Mouse (Mus musculus) kidney, postnatal 0 days (tissue): ENCODE results near the gene Gucy1b1. TPM values are rescaled to one million over a fixed set of nuclear protein-coding genes. Genes with fewer than 3 reads are reported as not detected.
A peak's percentile ranks its signal among the peaks of the same experiment; 100 is the strongest.

Experiments used
- ATAC-seq: fragments of 200-750 bp; cut with Nextera tagmentation; replicated peaks from 2 replicates; pipeline ENCODE4 v1.8.0; 2017; ENCODE audit warnings: low read depth, moderate number of reproducible peaks, moderate TSS enrichment, moderate library complexity; ENCODE audit not compliant: low FRiP score
- DNase-seq: peaks from one replicate; pipeline ENCODE4 v3.0.0-alpha.2; 2016; ENCODE audit warnings: low spot score
- H3K27ac ChIP-seq: fragments of 300-500 bp; sonication (generic); 2 replicates; pipeline ENCODE4 v1.5.1; 2014; ENCODE audit warnings: mild to moderate bottlenecking
- H3K27me3 ChIP-seq: fragments of 300-500 bp; sonication (generic); 2 replicates; pipeline ENCODE4 v1.6.1; 2014; ENCODE audit warnings: low read length, mixed read lengths; ENCODE audit not compliant: insufficient read depth
- H3K36me3 ChIP-seq: fragments of 300-500 bp; sonication (generic); 2 replicates; pipeline ENCODE4 v1.6.1; 2014; ENCODE audit warnings: low read length, mixed read lengths; ENCODE audit not compliant: insufficient read depth
- H3K4me1 ChIP-seq: fragments of 300-500 bp; sonication (generic); replicated peaks from 2 replicates; pipeline ENCODE4 v1.6.1; 2014; ENCODE audit warnings: antibody characterized with exemption, low read length, mixed read lengths; ENCODE audit not compliant: insufficient read depth
- H3K4me2 ChIP-seq: fragments of 300-500 bp; sonication (generic); 2 replicates; pipeline ENCODE4 v1.6.1; 2014; ENCODE audit warnings: mild to moderate bottlenecking, low read length, moderate library complexity, mixed read lengths
- H3K4me3 ChIP-seq: fragments of 300-500 bp; sonication (generic); replicated peaks from 2 replicates; pipeline ENCODE4 v1.5.1; 2014; ENCODE audit warnings: low read depth, low read length
- H3K9ac ChIP-seq: fragments of 300-500 bp; sonication (generic); 2 replicates; pipeline ENCODE4 v1.6.1; 2014; ENCODE audit warnings: low read depth, low read length
- H3K9me3 ChIP-seq: fragments of 300-500 bp; sonication (generic); replicated peaks from 2 replicates; pipeline ENCODE4 v1.6.1; 2016; ENCODE audit warnings: low read length, inconsistent platforms, mixed read lengths
- CTCF ChIP-seq: IDR thresholded peaks from 2 replicates; pipeline ENCODE4 v1.5.1; 2016; ENCODE audit warnings: antibody characterized with exemption, low read depth, mild to moderate bottlenecking, moderate library complexity
- WGBS: fragments of 180-500 bp; shearing (Covaris S2); extraction: QIAGEN DNeasy Blood & Tissue Kit; methylation state at CpG from one replicate; pipeline ENCODE4 v1.1.7; 2014; 5-methylcytosine and 5-hydroxymethylcytosine counted together
- polyA plus RNA-seq: library from polyadenylated mRNA; unstranded; fragments of >200 nt; fragmentation: Nextera tagmentation; extraction: Ambion mirVana; gene quantifications from 2 replicates; pipeline ENCODE4 v1.2.1, GENCODE M21; 2015

Gene Gucy1b1
- polyA plus RNA-seq, 1 experiment from 2014 or later, result 24.2 TPM

DNA sequence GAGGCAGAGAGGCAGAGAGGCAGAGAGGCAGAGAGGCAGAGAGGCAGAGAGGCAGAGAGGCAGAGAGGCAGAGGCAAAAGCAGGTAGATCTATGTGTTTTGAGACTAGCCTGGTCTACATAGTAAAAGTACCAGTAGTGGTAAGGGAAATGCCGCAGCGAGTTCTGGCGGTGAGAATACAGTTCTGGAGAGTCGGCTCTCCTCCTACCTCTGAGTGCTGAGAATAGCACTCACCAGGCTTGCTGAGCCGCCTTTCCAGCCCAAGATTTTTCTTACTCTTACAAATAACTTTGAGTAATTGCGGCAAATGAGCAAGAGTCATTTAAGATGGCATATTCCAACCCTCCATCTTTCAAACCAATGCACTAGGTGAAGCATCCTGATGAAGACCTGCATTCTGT is 24.6 kb upstream of the Gucy1b1 start:
- Histone ChIP-seq H3K9me3 (no peaks in the 10 kb centered on the region), H3K4me3 (no peak overlapping the region), H3K9ac (no peak overlapping the region), H3K27ac (no peak overlapping the region), H3K36me3 (no peaks in the 10 kb centered on the region; the same call in 1 of the 2 replicates), H3K4me1 (no peaks in the 10 kb centered on the region), H3K27me3 (no peaks in the 10 kb centered on the region), H3K4me2 (no peak overlapping the region)
- DNase-seq (no peak), ATAC-seq (no peak)
- no peak for TF ChIP-seq CTCF
- 77% methylated on average over 6 of the region's 6 CpGs for WGBS

DNA sequence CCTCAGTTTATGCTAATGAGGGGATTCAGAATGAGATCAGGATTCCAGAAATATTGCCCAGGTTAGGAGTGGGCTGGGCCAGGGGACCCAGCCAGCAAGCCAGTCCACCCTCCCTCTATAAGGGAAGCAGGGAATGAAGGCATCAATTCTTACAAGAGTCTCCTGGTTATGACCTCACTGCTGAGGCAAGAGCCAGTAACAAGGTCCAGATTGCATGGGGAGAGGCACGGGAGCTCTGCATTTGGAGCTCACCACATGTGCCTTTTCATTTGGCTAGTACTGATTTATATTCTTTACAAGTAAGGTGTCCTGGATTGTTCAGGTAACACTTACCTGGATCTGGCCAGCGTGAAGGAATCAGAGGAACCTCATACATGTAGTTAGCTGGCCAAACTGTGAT is 22.3 kb upstream of the Gucy1b1 start:
- ATAC-seq (no peak), DNase-seq (no peak)
- no peak overlapping the region for H3K4me2 ChIP-seq
- no peak overlapping the region for H3K4me3 ChIP-seq
- no peaks in the 10 kb centered on the region for H3K27me3 ChIP-seq
- H3K9ac ChIP-seq, result no peak overlapping the region
- H3K36me3 ChIP-seq, result no peaks in the 10 kb centered on the region; the same call in 1 of the 2 replicates
- H3K27ac ChIP-seq, result no peak overlapping the region
- H3K9me3 ChIP-seq, result no peaks in the 10 kb centered on the region
- WGBS, result 71% methylated on average over 2 of the region's 2 CpGs
- TF ChIP-seq CTCF, result no peak
- H3K4me1 ChIP-seq, result no peaks in the 10 kb centered on the region

DNA sequence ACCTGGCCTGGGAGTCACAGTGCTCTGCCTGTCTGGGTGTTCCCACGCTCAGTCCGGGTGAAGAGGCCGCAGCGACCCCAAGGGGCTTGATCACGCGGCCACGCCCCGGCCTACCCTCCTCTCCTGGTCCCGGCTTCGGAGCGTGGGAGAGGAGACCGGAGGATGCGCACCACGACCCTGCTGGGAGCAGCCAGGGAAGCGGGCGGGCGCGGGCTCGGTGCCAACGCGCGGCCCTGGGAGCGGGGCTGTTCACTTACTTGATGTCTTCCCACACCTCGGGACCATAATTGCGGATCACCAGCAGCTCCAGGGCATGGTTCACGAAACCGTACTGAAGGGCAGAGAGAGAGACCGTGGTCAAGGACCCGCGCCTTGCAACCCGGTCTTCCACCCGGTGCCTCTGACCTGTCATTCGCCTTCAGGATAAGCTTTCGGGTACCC is 728 bp downstream of the Gucy1b1 start:
- DNase-seq (peak; percentile 47), ATAC-seq (peak; percentile 69)
- Histone ChIP-seq H3K27me3 (no peaks in the 10 kb centered on the region), H3K9me3 (no peaks in the 10 kb centered on the region), H3K4me2 (peak overlapping the region; percentile 89), H3K4me1 (0 out of 2 replicates have a peak, but pooled peaks cover 4% of the 10 kb centered on the region), H3K4me3 (peak overlapping the region; percentile 51), H3K36me3 (no peaks in the 10 kb centered on the region), H3K27ac (peak overlapping the region; percentile 61; the same call in 1 of the 2 replicates), H3K9ac (peak overlapping the region; percentile 53)
- no peak for TF ChIP-seq CTCF
- WGBS, result 1% methylated on average over 32 of the region's 34 CpGs

DNA sequence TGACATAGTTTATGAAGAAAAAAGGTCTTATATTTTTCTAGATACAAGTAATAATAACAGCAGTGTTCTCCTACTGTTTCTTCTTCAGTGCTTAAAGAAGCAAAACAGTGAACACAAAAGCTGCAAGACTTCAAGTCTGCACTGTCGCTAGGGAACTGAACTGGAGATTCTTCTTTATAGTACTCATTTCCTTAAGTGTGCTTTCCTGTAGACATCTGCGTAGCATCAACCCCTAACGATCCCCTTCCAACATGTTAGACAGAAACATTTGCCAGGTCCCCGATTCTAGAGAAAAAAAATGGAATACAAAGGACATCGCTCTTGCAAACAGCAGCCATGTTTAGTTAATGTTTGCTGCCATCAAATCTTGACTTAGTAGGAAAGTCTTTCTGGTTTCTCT is 6.7 kb downstream of the Gucy1b1 start:
- no peaks in the 10 kb centered on the region for H3K4me1 ChIP-seq
- ATAC-seq, result no peak

DNA sequence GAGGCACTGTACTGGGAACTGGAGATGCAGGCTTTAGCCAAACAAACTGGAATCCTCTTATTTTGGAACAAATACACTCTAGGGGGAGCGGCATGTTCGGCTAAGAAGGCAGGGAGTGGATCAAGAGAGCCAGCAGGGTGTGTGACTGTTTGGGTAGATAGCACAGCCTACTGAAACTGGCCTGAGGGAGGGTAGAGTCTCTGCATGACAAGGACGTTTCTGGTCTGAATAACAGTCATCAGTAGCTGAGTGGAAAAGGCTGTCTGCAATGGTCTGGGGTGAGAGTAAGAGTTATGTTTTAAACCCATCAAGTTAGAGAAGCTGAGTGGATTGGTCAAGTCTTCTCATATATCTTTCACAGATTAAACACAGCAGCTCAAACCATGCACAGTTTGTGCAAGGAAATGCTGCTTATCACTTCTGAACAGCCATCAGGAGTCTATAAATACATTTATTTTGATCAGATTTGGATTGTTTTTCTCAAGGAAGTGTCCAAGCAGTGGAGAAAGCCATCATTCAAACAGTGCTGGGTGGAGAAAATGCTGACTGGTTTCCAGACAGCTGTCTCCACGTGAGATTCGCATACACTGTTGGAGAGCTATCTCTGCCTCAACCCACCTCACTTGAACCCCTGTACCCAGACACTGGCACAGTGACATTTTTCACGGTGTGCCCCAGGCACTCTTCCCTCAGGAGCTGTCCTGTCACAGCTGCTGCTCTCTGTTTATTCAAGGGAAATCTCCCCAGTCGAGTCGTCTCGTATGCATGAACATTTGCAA is 12.9 kb downstream of the Gucy1b1 start:
- no peak overlapping the region for H3K9ac ChIP-seq
- peak overlapping the region; percentile 42; the same call in 1 of the 2 replicates for H3K27ac ChIP-seq
- H3K4me3 ChIP-seq, result no peak overlapping the region
- H3K4me2 ChIP-seq, result no peak overlapping the region
- 0 out of 2 replicates have a peak, but pooled peaks cover 5% of the 10 kb centered on the region for H3K4me1 ChIP-seq
- peak; percentile 27; the same call in 1 of the 2 replicates for TF ChIP-seq CTCF
- WGBS, result 21% methylated on average over 9 of the region's 9 CpGs
- DNase-seq (peak; percentile 66), ATAC-seq (peak; percentile 36; the same call in 1 of the 2 replicates)
- H3K27me3 ChIP-seq, result no peaks in the 10 kb centered on the region
- H3K9me3 ChIP-seq, result no peaks in the 10 kb centered on the region
- no peaks in the 10 kb centered on the region for H3K36me3 ChIP-seq

More for the DNA sequence above, 6.7 kb downstream of the Gucy1b1 start:
- TF ChIP-seq CTCF, result no peak
- Histone ChIP-seq H3K4me3 (no peak overlapping the region), H3K9me3 (no peaks in the 10 kb centered on the region), H3K9ac (no peak overlapping the region), H3K27ac (no peak overlapping the region), H3K4me2 (no peak overlapping the region), H3K36me3 (no peaks in the 10 kb centered on the region), H3K27me3 (no peaks in the 10 kb centered on the region)
- no peak for DNase-seq
- WGBS, result 68% methylated on average over 5 of the region's 5 CpGs

DNA sequence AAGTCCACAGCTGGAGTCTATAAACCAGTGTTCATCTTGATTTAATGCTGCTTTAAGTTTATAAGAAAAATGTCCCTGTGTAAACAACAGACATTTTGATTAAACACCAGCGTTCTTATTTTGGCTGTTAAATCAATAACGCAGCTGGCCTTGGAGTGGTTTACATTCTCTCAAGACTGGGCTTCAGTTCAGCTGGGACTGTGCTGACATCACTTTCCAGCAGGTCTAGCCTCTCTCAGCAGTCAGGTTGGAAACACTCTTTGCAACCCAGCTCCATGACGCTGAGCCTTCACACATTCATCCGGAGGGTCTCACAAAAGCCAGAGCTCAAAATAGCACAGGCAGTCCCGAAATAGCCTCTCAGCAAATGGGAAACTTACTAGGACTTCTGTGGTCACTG is 17.3 kb downstream of the Gucy1b1 start:
- no peak for TF ChIP-seq CTCF
- Histone ChIP-seq H3K4me3 (no peak overlapping the region), H3K4me1 (0 out of 2 replicates have a peak, but pooled peaks cover 5% of the 10 kb centered on the region), H3K9ac (no peak overlapping the region), H3K27me3 (no peaks in the 10 kb centered on the region), H3K9me3 (no peaks in the 10 kb centered on the region), H3K27ac (no peak overlapping the region), H3K36me3 (no peaks in the 10 kb centered on the region), H3K4me2 (no peak overlapping the region)
- DNase-seq (peak; percentile 88), ATAC-seq (no peak)
- WGBS, result 50% methylated on average over 5 of the region's 5 CpGs
